Comparison of ENCODE assay signal across 13 mouse cellular contexts in genomic region chr3:66979491-66979890, GRCm38 (mm10). TPM values are rescaled to one million over a fixed set of nuclear protein-coding genes. Genes with fewer than 3 reads are reported as not detected.
DNase-seq lines count a peak whose midpoint lies in the region; ATAC-seq lines count a peak whose summit lies in the region.
"Had no signal": no experiment of that assay in that cellular context is flagged by ENCODE, and none has a peak within 500 bp of the region (broad histone marks: within the 10 kb centered on the region; RNA-seq: fewer than 3 reads in every experiment).

No protein-coding gene starts in this region.

- no peaks in the 10 kb centered on the region for H3K9me3 ChIP-seq in embryonic facial prominence, embryonic 14.5 days (ENCODE audit: control insufficient read depth, low read length)
- no peaks in the 10 kb centered on the region for H3K9me3 ChIP-seq in neural tube, embryonic 11.5 days (ENCODE audit: control insufficient read depth, low read length)

- H3K4me3 ChIP-seq in embryonic facial prominence, embryonic 14.5 days (ENCODE audit: low read depth, low read length) = peak overlapping the region; percentile 65
- peak overlapping the region; percentile 6 for H3K4me3 ChIP-seq in neural tube, embryonic 11.5 days (ENCODE audit: low read depth, low read length)

- 0 out of 2 replicates have a peak, but pooled peaks cover 6% of the 10 kb centered on the region for H3K4me1 ChIP-seq in embryonic facial prominence, embryonic 14.5 days (ENCODE audit: control insufficient read depth, insufficient read depth, low read length)
- peaks cover 3% of the 10 kb centered on the region; the same call in 1 of the 2 replicates for H3K4me1 ChIP-seq in neural tube, embryonic 11.5 days (ENCODE audit: control insufficient read depth, insufficient read depth, low read length)

- DNase-seq in kidney, adult 9 months = peak; percentile 2
- DNase-seq in kidney, adult 11 months = no peak
- DNase-seq in embryonic facial prominence, embryonic 14.5 days (ENCODE audit: low spot score) = no peak
- DNase-seq in induced T-regulatory cell, adult 2 months (ENCODE audit: low read depth) = peak; percentile 27
- no peak for DNase-seq in neural tube, embryonic 11.5 days (ENCODE audit: low spot score)
- DNase-seq in adrenal gland, postnatal 10 days = no peak
- DNase-seq: right cerebral cortex, postnatal 14 days; thymus, postnatal 25 days had no signal

- H3K36me3 ChIP-seq in embryonic facial prominence, embryonic 14.5 days (ENCODE audit: control insufficient read depth, insufficient read depth, low read length) = no peaks in the 10 kb centered on the region
- H3K36me3 ChIP-seq in neural tube, embryonic 11.5 days (ENCODE audit: control insufficient read depth, insufficient read depth, low read length) = no peaks in the 10 kb centered on the region
- H3K36me3 ChIP-seq: G1E had no signal

- H3K27ac ChIP-seq in embryonic facial prominence, embryonic 14.5 days (replicated peaks; ENCODE audit: low read depth, low read length) = peak overlapping the region; percentile 25; the same call in 1 of the 2 replicates
- no peak overlapping the region for H3K27ac ChIP-seq in neural tube, embryonic 11.5 days (ENCODE audit: low read depth, low read length)
- H3K27ac ChIP-seq: macrophage had no signal

- H3K9ac ChIP-seq in embryonic facial prominence, embryonic 14.5 days (ENCODE audit: low read depth, low read length) = peak overlapping the region; percentile 79
- no peak overlapping the region for H3K9ac ChIP-seq in neural tube, embryonic 11.5 days (ENCODE audit: low read length)

- 6% methylated on average over 9 of the region's 9 CpGs for WGBS in embryonic facial prominence, embryonic 14.5 days
- WGBS in neural tube, embryonic 11.5 days = 3% methylated on average over 9 of the region's 9 CpGs

- H3K4me2 ChIP-seq in embryonic facial prominence, embryonic 14.5 days (ENCODE audit: low read depth, low read length) = peak overlapping the region; percentile 85
- H3K4me2 ChIP-seq in neural tube, embryonic 11.5 days (ENCODE audit: low read depth) = no peak overlapping the region

- ATAC-seq in embryonic facial prominence, embryonic 14.5 days (ENCODE audit: low read depth) = no peak
- ATAC-seq in neural tube, embryonic 11.5 days (ENCODE audit: insufficient read depth, low FRiP score, low TSS enrichment) = no peak
- no peak for ATAC-seq in erythroblast, adult 5-6 weeks (replicated peaks; ENCODE audit: low FRiP score, poor library complexity, severe bottlenecking)
- ATAC-seq in megakaryocyte, adult 5-6 weeks (ENCODE audit: poor library complexity, severe bottlenecking) = no peak

- peaks cover 85% of the 10 kb centered on the region for H3K27me3 ChIP-seq in embryonic facial prominence, embryonic 14.5 days (replicated peaks; ENCODE audit: control insufficient read depth, insufficient read depth, low read length)
- peaks cover 86% of the 10 kb centered on the region for H3K27me3 ChIP-seq in neural tube, embryonic 11.5 days (ENCODE audit: control insufficient read depth, insufficient read depth, low read length)

RNA-seq across cellular contexts. Expression of gene Rsrc1, which starts 1.7 kb away (rescaled TPM):
- 36.6 and 37.0 TPM in 2 replicates for polyA plus RNA-seq in embryonic facial prominence, embryonic 14.5 days (2014; fragmentation: Nextera tagmentation; extraction: Ambion mirVana)
- polyA plus RNA-seq in neural tube, embryonic 11.5 days (2014; fragmentation: Nextera tagmentation; extraction: Ambion mirVana) = 42.1 and 43.2 TPM in 2 replicates
- total RNA-seq in adrenal gland, postnatal 10 days (2021) = 10 to 100 TPM; 25.2 to 30.0 TPM
- 5.0 and 6.7 TPM in 2 replicates for total RNA-seq in erythroblast, adult 5-6 weeks (2015; ENCODE audit: low replicate concordance)
- 4.2 and 6.8 TPM in 2 replicates for total RNA-seq in erythroblast, adult 5-6 weeks (2017; ENCODE audit: low replicate concordance)
- 22.0 and 22.8 TPM in 2 replicates for total RNA-seq in megakaryocyte, adult 5-6 weeks (2015)
- total RNA-seq in megakaryocyte, adult 5-6 weeks (2017) = 28.6 and 32.6 TPM in 2 replicates

RNA-seq across cellular contexts. Expression of gene Shox2, which starts 2.1 kb away (rescaled TPM):
- polyA plus RNA-seq in embryonic facial prominence, embryonic 14.5 days (2014; fragmentation: Nextera tagmentation; extraction: Ambion mirVana) = 17.8 and 18.6 TPM in 2 replicates
- polyA plus RNA-seq in neural tube, embryonic 11.5 days (2014; fragmentation: Nextera tagmentation; extraction: Ambion mirVana) = 18.1 and 20.9 TPM in 2 replicates
- total RNA-seq in adrenal gland, postnatal 10 days (2021) = 1 to 10 TPM in 1 of 2 experiments, under 1 TPM in 1; 0.75 to 5.7 TPM
- not detected in 2 replicates for total RNA-seq in erythroblast, adult 5-6 weeks (2015; ENCODE audit: low replicate concordance)
- not detected in 2 replicates for total RNA-seq in erythroblast, adult 5-6 weeks (2017; ENCODE audit: low replicate concordance)
- not detected in 2 replicates for total RNA-seq in megakaryocyte, adult 5-6 weeks (2015)
- not detected in 2 replicates for total RNA-seq in megakaryocyte, adult 5-6 weeks (2017)
- total RNA-seq: left cerebral cortex, postnatal 10 days had no signal

Comparison
In these comparisons a context has a peak if more than half of its experiments do, and no peak if none do; other contexts are left out.
1. DNase-seq: peak in kidney, adult 9 months (single experiment) and induced T-regulatory cell, adult 2 months (single experiment); none in kidney, adult 11 months (single experiment), embryonic facial prominence, embryonic 14.5 days (single experiment), neural tube, embryonic 11.5 days (single experiment) and adrenal gland, postnatal 10 days (single experiment).